Mouse (Mus musculus) limb, embryonic 11.5 days (tissue): Measurements from ENCODE around the gene Mdfi. TPM values are rescaled to one million over a fixed set of nuclear protein-coding genes. Genes with fewer than 3 reads are reported as not detected.

Experiments used
- ATAC-seq: fragments of 200-750 bp; cut with Nextera tagmentation; 2 replicates; pipeline ENCODE4 v1.8.0; 2017; ENCODE audit warnings: low read depth; ENCODE audit not compliant: insufficient number of reproducible peaks, low FRiP score, low TSS enrichment
- DNase-seq: peaks from one replicate; pipeline ENCODE4 v3.0.0-alpha.2; 2015; ENCODE audit warnings: low spot score
- H3K27ac ChIP-seq: fragments of 300-500 bp; sonication (generic); replicated peaks from 2 replicates; pipeline ENCODE4 v1.5.1; 2014; ENCODE audit warnings: low read depth, mild to moderate bottlenecking, low read length
- H3K27me3 ChIP-seq: fragments of 300-500 bp; sonication (generic); 2 replicates; pipeline ENCODE4 v1.6.1; 2014; ENCODE audit warnings: mild to moderate bottlenecking, low read length, mixed read lengths; ENCODE audit not compliant: control insufficient read depth, insufficient read depth
- H3K36me3 ChIP-seq: fragments of 300-500 bp; sonication (generic); 2 replicates; pipeline ENCODE4 v1.6.1; 2014; ENCODE audit warnings: mild to moderate bottlenecking, low read length, moderate library complexity, mixed read lengths; ENCODE audit not compliant: control insufficient read depth, insufficient read depth
- H3K4me1 ChIP-seq: fragments of 300-500 bp; sonication (generic); 2 replicates; pipeline ENCODE4 v1.6.1; 2014; ENCODE audit warnings: low read length, mixed read lengths; ENCODE audit not compliant: control insufficient read depth, insufficient read depth
- H3K4me2 ChIP-seq: fragments of 300-500 bp; sonication (generic); 2 replicates; pipeline ENCODE4 v1.6.1; 2014; ENCODE audit warnings: low read depth, mild to moderate bottlenecking, moderate library complexity; ENCODE audit not compliant: severe bottlenecking
- H3K4me3 ChIP-seq: fragments of 300-500 bp; sonication (generic); 2 replicates; pipeline ENCODE4 v1.5.1; 2014; ENCODE audit warnings: low read depth, low read length
- H3K9ac ChIP-seq: fragments of 300-500 bp; sonication (generic); 2 replicates; pipeline ENCODE4 v1.6.1; 2014; ENCODE audit warnings: mild to moderate bottlenecking, low read length
- H3K9me3 ChIP-seq: fragments of 300-500 bp; sonication (generic); 2 replicates; pipeline ENCODE4 v1.6.1; 2016; ENCODE audit warnings: low read length; ENCODE audit not compliant: control insufficient read depth
- WGBS: fragments of 180-500 bp; shearing (Covaris S2); extraction: QIAGEN DNeasy Blood & Tissue Kit; methylation state at CpG from one replicate; pipeline ENCODE4 v1.1.7; 2014; 5-methylcytosine and 5-hydroxymethylcytosine counted together
- polyA plus RNA-seq: library from polyadenylated mRNA; unstranded; fragments of >200 nt; fragmentation: Nextera tagmentation; extraction: Ambion mirVana; gene quantifications from 2 replicates; pipeline ENCODE4 v1.2.1, GENCODE M21; 2014

Gene Mdfi
- polyA plus RNA-seq, 1 experiment from 2014 or later = 100.0 TPM

GRCm38 (mm10) chr17:47792098-47792863 is 42.2 kb downstream of the Mdfi start:
- Histone ChIP-seq H3K9ac (no peak overlapping the region), H3K27me3 (no peaks in the 10 kb centered on the region), H3K4me1 (peaks cover 22% of the 10 kb centered on the region), H3K4me2 (no peak overlapping the region), H3K9me3 (no peaks in the 10 kb centered on the region), H3K36me3 (no peaks in the 10 kb centered on the region), H3K4me3 (no peak overlapping the region), H3K27ac (no peak overlapping the region)
- ATAC-seq = peak; percentile 55; the same call in 1 of the 2 replicates
- WGBS = 22% methylated on average over 15 of the region's 15 CpGs
- peak; percentile 92 for DNase-seq

DNA sequence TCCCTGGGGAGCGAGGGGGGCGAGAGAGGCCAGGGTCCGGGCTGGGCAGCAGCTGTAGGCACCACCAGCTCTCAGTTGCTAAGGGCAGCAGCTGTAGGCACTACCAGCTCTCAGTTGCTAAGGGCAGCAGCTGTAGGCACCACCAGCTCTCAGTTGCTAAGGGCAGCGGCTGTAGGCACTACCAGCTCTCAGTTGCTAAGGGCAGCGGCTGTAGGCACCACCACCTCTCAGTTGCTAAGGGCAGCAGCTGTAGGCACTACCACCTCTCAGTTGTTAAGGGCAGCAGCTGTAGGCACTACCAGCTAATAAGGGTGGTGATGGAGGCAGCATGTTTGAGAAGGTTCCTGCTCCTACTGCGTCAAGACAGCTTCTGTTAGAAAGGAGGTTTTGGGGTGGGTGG is 45.5 kb downstream of the Mdfi start:
- Histone ChIP-seq H3K9me3 (no peaks in the 10 kb centered on the region), H3K36me3 (no peaks in the 10 kb centered on the region), H3K9ac (no peak overlapping the region), H3K4me1 (peaks cover 15% of the 10 kb centered on the region), H3K4me3 (no peak overlapping the region), H3K27ac (no peak overlapping the region), H3K27me3 (no peaks in the 10 kb centered on the region), H3K4me2 (0 out of 2 replicates have a peak overlapping the region, but pooled peaks have one; percentile 1)
- no peak for ATAC-seq
- DNase-seq = no peak
- 59% methylated on average over 6 of the region's 6 CpGs for WGBS

DNA sequence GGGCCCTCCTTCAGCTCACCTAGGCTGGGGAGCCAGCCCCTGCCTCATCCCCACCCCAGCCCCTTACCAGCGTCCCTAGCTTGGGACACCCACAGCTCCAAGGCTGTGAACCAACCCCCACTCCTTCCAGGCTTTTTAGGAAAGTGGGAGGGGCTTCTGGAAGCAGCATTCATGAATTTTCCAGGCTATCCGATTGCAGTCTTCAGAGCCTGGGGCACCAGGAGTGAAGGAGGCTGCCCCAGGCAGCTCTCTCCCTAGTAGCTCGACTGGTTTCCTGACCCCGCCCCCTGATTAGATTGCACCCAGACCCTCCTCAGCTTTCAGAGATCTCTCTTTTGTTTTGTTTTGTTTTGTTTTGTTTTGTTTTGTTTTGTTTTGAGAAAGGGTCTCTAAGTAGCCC is 46.2 kb downstream of the Mdfi start:
- Histone ChIP-seq H3K4me3 (no peak overlapping the region), H3K4me2 (no peak overlapping the region), H3K27me3 (no peaks in the 10 kb centered on the region), H3K36me3 (no peaks in the 10 kb centered on the region), H3K9ac (no peak overlapping the region; the same call in 1 of the 2 replicates), H3K4me1 (peaks cover 15% of the 10 kb centered on the region), H3K27ac (no peak overlapping the region; the same call in 1 of the 2 replicates), H3K9me3 (no peaks in the 10 kb centered on the region)
- 0% methylated on average over 4 of the region's 4 CpGs for WGBS
- peak; percentile 42; the same call in 1 of the 2 replicates for ATAC-seq
- DNase-seq = peak; percentile 61

DNA sequence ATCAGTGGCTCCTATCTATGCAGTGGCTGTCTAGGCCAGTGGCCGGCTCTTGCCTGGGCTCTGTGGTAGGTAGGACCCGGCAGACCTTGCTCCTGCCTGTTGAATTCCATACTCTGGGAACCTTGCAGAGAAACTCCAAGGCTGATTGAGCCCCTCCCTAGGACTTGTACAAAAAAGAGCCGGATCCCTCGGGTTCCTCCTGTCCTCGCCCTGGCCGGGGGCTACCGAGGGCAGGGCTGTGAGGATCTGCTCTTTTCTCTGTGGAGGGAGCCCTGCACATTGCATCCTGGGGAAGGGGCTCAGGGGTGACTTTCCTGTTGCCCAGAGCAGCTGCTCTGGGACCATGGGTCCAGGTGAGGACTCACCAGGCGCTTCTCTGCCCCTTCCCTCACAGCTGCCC is 46.9 kb downstream of the Mdfi start:
- H3K4me1 ChIP-seq = peaks cover 13% of the 10 kb centered on the region
- DNase-seq (no peak), ATAC-seq (no peak)
- no peak overlapping the region for H3K4me3 ChIP-seq
- 30% methylated on average over 8 of the region's 8 CpGs for WGBS
- no peaks in the 10 kb centered on the region for H3K9me3 ChIP-seq
- H3K9ac ChIP-seq = peak overlapping the region; percentile 14; the same call in 1 of the 2 replicates
- no peaks in the 10 kb centered on the region for H3K27me3 ChIP-seq
- H3K4me2 ChIP-seq = no peak overlapping the region
- no peaks in the 10 kb centered on the region for H3K36me3 ChIP-seq
- H3K27ac ChIP-seq = no peak overlapping the region

DNA sequence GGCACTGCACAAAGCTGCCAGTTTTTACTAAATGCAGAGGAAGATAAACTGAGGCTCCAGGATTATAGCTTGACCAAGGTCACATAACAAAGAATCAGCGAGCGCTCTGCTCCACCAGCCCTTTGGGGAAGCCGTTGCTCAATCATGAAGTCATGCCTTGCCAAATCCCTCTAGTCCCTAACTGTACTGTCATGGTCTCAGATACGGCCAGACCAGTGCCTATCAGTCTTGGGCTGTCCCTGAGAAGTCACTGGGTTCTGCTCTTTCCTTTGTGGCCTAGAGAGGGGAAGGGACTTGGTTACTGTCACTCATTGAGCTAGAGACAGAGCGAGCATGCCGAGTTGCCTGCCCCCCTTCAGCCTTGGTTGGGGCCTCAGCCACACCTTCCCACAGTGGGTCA is 50.1 kb downstream of the Mdfi start:
- Histone ChIP-seq H3K4me1 (peaks cover 12% of the 10 kb centered on the region), H3K9me3 (no peaks in the 10 kb centered on the region), H3K27me3 (no peaks in the 10 kb centered on the region), H3K27ac (no peak overlapping the region), H3K36me3 (no peaks in the 10 kb centered on the region), H3K4me2 (no peak overlapping the region), H3K4me3 (no peak overlapping the region), H3K9ac (no peak overlapping the region)
- WGBS = 89% methylated on average over 6 of the region's 6 CpGs
- DNase-seq (no peak), ATAC-seq (no peak)

DNA sequence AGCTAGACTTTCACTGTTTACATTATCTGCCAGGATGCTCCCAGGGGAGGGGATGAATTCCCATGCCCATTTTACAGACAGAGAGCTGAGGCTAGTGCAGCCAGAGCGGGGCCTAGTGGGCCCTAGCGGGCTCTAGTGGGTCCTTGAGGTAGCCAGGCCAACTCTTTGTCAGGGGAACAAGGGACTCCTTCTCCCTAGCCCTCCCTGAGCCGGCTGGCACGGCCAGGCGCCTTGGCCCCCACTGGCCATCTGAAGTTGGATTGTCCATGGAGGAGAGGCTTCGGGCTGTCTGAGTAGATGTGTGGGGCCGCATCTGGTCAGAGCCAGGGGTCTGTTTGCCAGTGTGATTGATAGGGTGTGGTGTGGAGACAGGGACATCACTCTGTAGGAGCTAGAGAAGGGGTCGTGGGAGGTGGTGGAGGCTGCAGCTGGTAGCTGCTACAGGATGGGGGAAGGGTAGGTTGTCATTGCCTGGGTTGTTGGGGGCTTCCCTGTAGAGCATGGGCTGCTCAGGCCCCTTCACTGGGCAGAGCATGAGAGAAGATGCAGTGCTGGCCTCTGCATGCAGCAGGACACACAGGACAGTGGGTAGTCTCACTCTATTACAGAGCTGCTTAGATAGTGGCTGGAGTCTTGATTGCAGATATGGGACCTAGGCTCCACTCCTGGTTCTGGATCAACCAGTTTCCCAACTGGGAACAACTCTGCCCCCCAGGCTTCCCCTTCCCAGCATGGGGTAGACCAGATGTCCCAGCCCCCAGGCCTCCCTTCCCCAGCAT is 50.9 kb downstream of the Mdfi start:
- H3K9me3 ChIP-seq = no peaks in the 10 kb centered on the region
- H3K27ac ChIP-seq = no peak overlapping the region
- no peak for ATAC-seq
- H3K9ac ChIP-seq = no peak overlapping the region
- H3K27me3 ChIP-seq = no peaks in the 10 kb centered on the region
- peaks cover 9% of the 10 kb centered on the region for H3K4me1 ChIP-seq
- H3K4me2 ChIP-seq = no peak overlapping the region
- H3K4me3 ChIP-seq = no peak overlapping the region
- WGBS = 65% methylated on average over 8 of the region's 8 CpGs
- no peak for DNase-seq
- H3K36me3 ChIP-seq = no peaks in the 10 kb centered on the region

- Histone ChIP-seq H3K9ac (no peak overlapping the region), H3K36me3 (no peaks in the 10 kb centered on the region), H3K4me3 (no peak overlapping the region), H3K27ac (no peak overlapping the region), H3K4me1 (peaks cover under 1% of the 10 kb centered on the region), H3K9me3 (no peaks in the 10 kb centered on the region), H3K27me3 (no peaks in the 10 kb centered on the region), H3K4me2 (no peak overlapping the region)
- DNase-seq (no peak), ATAC-seq (no peak)
- 78% methylated on average over 3 of the region's 3 CpGs for WGBS
Observed at GRCm38 (mm10) chr17:47782486-47782885, 52.0 kb downstream of the Mdfi start.

DNA sequence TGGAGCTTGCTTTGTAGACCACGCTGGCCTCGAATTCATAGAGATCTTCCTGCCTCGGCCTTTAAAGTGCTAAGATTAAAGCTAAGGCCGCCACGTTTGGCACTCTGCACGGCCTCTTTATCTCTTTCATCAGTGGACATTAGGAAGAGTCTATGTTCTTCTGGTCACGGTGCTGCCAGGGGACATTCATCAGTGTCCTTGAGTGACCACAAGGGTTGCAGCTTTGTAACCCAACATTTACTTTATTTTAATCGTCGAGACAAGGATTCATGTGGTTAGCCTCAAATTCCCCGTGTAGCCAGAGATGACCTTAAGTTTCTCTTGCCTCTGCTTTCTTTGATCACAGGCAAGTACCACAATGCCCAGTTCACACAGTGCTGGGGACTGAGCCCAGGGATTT is 54.0 kb downstream of the Mdfi start:
- 77% methylated on average over 10 of the region's 10 CpGs for WGBS
- no peak overlapping the region for H3K27ac ChIP-seq
- H3K4me3 ChIP-seq = no peak overlapping the region
- H3K36me3 ChIP-seq = no peaks in the 10 kb centered on the region
- ATAC-seq (no peak), DNase-seq (no peak)
- no peaks in the 10 kb centered on the region for H3K9me3 ChIP-seq
- H3K27me3 ChIP-seq = no peaks in the 10 kb centered on the region
- no peak overlapping the region for H3K9ac ChIP-seq
- no peak overlapping the region for H3K4me2 ChIP-seq
- 0 out of 2 replicates have a peak, but pooled peaks cover 2% of the 10 kb centered on the region for H3K4me1 ChIP-seq
